Mouse (Mus musculus) bone marrow macrophage, adult 2 months (primary cell): ENCODE measurements around the gene Gm36864. TPM values are rescaled to one million over a fixed set of nuclear protein-coding genes. Genes with fewer than 3 reads are reported as not detected.

Source experiments
- H3K27ac ChIP-seq: 2 replicates; pipeline ENCODE4 v1.5.1; 2012; ENCODE audit warnings: low read depth, low read length; ENCODE audit not compliant: insufficient read depth
- H3K4me1 ChIP-seq: 2 replicates; pipeline ENCODE4 v1.6.1; 2012; ENCODE audit warnings: low read length; ENCODE audit not compliant: control insufficient read depth, insufficient read depth
- H3K4me3 ChIP-seq: 2 replicates; pipeline ENCODE4 v1.5.1; 2012; ENCODE audit warnings: mild to moderate bottlenecking, low read length, moderate library complexity; ENCODE audit not compliant: insufficient read depth
- CTCF ChIP-seq: IDR thresholded peaks from 2 replicates; pipeline ENCODE4 v1.5.1; 2012; ENCODE audit warnings: low read depth, mild to moderate bottlenecking, low read length, moderate library complexity
- POLR2A ChIP-seq: IDR thresholded peaks from 2 replicates; pipeline ENCODE4 v1.6.1; 2012; ENCODE audit warnings: mild to moderate bottlenecking, low read depth, low read length, borderline replicate concordance
- polyA plus RNA-seq: library from polyadenylated mRNA; stranded (reverse); fragments of >200 nt; gene quantifications from 2 replicates; pipeline ENCODE4 v1.2.4, GENCODE M21; 2012; ENCODE audit not compliant: missing spikeins, insufficient read depth, insufficient read length

Gene Gm36864
- polyA plus RNA-seq, 1 experiment = not detected

DNA sequence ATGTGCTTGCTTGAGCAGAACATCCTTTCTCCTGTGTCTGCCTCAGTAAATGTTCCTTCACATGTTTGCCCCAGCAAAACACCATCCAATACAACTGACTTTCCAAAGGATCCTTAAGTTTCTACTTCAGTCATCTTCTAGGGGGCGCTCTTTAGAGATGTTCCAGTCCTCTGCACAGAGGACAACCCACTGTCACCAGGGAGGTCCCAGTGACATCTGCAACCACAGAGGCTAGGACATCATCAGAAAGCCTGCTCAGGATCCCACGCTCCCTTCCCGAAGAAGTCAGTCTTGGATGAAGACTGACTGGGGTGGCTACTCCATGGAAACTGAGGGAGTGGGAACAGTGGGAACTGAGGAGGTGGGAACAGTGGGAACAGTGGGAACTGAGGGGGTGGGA is 39.6 kb downstream of the Gm36864 start:
- TF ChIP-seq POLR2A (no peak), CTCF (no peak)
- H3K27ac ChIP-seq = no peak overlapping the region
- peaks cover 1% of the 10 kb centered on the region for H3K4me1 ChIP-seq
- no peak overlapping the region for H3K4me3 ChIP-seq

DNA sequence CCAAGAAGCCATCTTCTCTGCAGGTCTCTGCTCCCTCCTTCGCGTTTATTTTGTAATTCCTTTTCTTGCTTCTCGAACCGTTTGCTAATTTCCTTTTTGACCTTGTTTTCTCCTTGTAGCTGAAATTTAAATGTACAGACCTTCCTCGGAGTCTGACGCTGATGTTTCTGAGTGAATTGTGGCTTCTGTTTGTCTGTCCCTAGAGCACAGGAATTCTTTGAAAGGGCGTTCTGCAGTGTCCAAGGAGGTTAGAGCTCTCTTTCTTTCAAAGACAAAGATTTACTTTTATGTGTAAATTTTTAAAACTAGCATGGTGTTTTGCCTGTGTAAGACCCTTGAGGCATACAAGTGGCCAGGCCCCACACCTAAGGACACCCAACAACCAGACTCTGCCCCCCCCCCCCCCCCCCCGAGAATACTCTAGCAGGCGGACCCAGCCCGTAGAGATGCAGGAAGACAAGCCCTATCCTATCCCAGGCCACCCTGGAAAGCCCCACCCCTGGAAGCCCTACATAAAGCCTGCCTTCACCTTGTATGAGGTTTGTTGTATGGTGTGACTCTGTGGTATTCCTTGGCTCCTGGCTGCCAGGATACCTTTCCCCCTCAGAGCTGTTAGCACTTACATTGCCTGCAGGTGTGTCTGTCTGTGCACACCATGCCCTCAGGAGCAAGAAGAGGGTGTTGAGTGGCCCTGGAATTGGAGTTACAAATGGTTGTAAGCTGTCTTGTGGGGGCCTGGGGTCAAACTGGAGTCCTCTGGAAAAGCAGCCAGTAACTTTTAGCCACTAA is 40.7 kb downstream of the Gm36864 start:
- no peak for TF ChIP-seq CTCF
- no peak for TF ChIP-seq POLR2A
- Histone ChIP-seq H3K4me1 (peaks cover 4% of the 10 kb centered on the region), H3K27ac (no peak overlapping the region), H3K4me3 (no peak overlapping the region)

DNA sequence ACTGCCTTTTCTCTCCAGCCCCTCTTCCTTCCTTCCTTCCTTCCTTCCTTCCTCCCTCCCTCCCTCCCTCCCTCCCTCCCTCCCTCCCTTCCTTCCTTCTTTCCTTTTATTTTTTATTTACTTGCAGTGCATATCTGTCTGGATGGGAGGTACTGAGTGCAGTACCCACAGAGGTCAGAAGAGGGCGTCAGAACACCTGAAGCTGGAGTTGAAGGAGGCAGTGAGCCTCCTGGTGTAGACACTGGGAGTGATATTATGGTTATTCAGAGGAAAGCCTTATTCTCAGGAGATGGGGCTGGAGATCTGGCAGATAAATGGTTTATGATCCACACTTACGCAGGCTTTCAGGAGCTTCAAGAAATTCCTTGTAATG is 41.3 kb downstream of the Gm36864 start:
- H3K27ac ChIP-seq = no peak overlapping the region
- H3K4me3 ChIP-seq = no peak overlapping the region
- TF ChIP-seq CTCF (no peak), POLR2A (no peak)
- H3K4me1 ChIP-seq = peaks cover 4% of the 10 kb centered on the region

DNA sequence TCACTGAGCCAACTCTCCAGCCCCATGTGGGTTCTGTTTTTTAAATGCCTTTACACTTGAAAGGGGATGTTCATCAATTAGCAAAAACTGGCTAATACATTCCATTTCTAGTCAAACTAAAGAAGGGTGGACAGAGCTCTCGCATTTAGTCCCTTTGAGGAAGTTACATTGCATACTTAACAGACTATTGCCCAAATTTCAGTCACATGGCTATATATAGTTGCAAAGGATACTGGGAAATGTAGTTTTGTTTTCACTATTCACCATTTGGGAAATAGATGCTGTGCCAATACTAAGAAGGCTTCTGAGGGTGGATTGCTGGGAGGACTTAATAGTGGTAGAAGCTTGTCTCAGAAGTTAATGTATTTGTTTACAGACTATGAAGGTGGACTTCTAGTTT is 45.0 kb downstream of the Gm36864 start:
- Histone ChIP-seq H3K4me3 (no peak overlapping the region), H3K27ac (no peak overlapping the region), H3K4me1 (peaks cover 4% of the 10 kb centered on the region)
- no peak for TF ChIP-seq CTCF
- no peak for TF ChIP-seq POLR2A

DNA sequence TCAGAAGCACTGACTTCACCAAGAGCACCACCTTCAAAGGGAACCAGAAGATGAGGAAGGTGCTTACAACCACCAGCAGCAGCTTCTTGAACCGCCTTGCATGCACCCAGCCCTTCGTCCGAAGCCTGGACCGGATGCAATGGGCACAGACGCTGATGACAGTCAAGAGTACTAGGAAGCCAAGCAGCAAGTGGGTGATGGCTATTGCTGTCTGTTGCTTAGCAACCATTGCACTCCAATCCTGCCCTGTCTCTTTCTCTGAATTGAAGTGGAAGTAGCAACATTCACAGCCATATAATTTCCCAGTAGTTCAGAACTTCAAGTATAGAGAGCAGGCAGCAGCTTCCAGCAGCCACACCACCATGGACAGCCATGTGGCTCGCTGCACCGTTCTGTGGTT is 45.6 kb downstream of the Gm36864 start:
- Histone ChIP-seq H3K4me3 (no peak overlapping the region), H3K4me1 (peaks cover 4% of the 10 kb centered on the region), H3K27ac (no peak overlapping the region)
- TF ChIP-seq POLR2A = no peak
- TF ChIP-seq CTCF = no peak

DNA sequence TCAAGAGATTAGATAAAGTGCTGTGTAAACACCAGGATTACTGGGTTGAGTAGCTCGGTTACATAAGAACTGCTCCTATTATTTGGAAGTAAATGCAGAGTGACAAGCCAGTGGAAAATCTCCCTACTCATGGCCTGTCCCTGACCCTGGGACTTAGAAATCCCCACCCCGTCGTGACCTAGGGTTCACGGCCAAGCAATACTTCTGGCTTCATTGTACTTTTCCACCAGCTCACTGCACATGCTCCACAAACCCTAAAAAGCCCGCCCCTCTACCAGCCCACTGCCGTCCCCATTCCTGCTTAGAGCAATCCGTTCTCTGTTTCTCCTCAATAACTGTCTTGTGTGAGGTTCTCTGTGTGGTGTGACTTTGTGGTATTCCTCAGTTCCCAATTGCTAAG is 51.8 kb downstream of the Gm36864 start:
- H3K4me1 ChIP-seq = no peaks in the 10 kb centered on the region
- no peak overlapping the region for H3K27ac ChIP-seq
- no peak for TF ChIP-seq CTCF
- no peak for TF ChIP-seq POLR2A
- no peak overlapping the region for H3K4me3 ChIP-seq

DNA sequence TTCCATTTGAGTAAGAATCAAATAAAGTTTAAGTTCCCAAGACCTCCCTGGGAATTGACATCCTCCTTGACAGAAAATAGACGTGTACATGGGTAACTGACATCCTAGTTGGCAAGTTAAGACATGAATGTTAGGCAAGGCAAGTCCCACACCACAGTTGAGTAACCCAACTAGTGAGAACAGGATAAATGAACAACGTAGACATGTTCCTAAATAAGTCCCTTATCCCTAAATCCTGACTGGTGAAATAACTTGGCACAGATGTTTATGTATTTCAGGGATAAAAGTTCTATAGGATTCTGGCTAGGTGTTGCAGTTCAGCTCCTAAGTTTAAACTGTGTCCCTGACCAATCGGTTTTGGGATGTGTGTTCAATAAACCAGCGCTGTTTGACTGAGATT is 55.0 kb downstream of the Gm36864 start:
- TF ChIP-seq CTCF (no peak), POLR2A (no peak)
- Histone ChIP-seq H3K4me3 (no peak overlapping the region), H3K27ac (no peak overlapping the region), H3K4me1 (no peaks in the 10 kb centered on the region)

DNA sequence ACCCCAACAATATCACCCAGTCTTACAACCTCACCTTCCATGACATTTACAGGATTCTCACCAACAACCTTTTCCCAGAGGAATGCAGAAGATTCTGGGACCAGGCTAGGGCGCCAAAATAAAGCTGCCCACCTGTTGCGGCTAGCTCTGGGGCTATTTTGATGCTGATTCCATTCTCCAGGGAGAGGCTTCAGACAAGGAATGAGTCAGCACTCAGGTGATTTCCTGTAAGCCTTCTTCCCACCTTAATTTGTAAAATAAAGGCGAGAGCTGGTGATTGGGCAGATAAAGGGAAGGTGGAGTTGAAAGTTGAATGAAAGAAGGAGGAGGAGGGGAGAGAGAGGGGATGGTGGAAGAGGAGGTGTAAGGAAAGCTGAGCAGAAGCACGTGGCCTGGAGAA is 55.4 kb downstream of the Gm36864 start:
- Histone ChIP-seq H3K4me1 (no peaks in the 10 kb centered on the region), H3K27ac (no peak overlapping the region), H3K4me3 (no peak overlapping the region)
- TF ChIP-seq CTCF (no peak), POLR2A (no peak)

Other genes with a start within 250 kb of the Gm36864 start
- 1.4 and 2.8 TPM in 2 replicates for gene Klk1b11, start 240.3 kb upstream of the Gm36864 start, polyA plus RNA-seq
- not detected in 2 replicates for gene Klk1b26, start 224.0 kb upstream of the Gm36864 start, polyA plus RNA-seq
- gene Klk1b27, start 183.9 kb upstream of the Gm36864 start, polyA plus RNA-seq = not detected in 2 replicates
- not detected in 2 replicates for gene Klk1b21, start 133.8 kb upstream of the Gm36864 start, polyA plus RNA-seq
- not detected in 2 replicates for gene Klk1b22, start 123.5 kb upstream of the Gm36864 start, polyA plus RNA-seq
- not detected in 2 replicates for gene Klk1b16, start 99.4 kb upstream of the Gm36864 start, polyA plus RNA-seq
- not detected in 2 replicates for gene Klk1b24, start 47.9 kb upstream of the Gm36864 start, polyA plus RNA-seq
- gene Klk1b3, start 38.0 kb upstream of the Gm36864 start, polyA plus RNA-seq = not detected in 2 replicates
- gene Klk1b4, start 28.7 kb upstream of the Gm36864 start, polyA plus RNA-seq = not detected in 2 replicates
- gene Klk1b5, start 20.2 kb upstream of the Gm36864 start, polyA plus RNA-seq = not detected in 2 replicates
- gene Klk1, start 10.8 kb upstream of the Gm36864 start, polyA plus RNA-seq = not detected in 2 replicates
- 1.0 and 1.6 TPM in 2 replicates for gene 1700028J19Rik, start 10.5 kb downstream of the Gm36864 start, polyA plus RNA-seq
- 18.4 and 21.7 TPM in 2 replicates for gene 2410002F23Rik, start 10.5 kb downstream of the Gm36864 start, polyA plus RNA-seq
- gene Acp4, start 21.2 kb downstream of the Gm36864 start, polyA plus RNA-seq = not detected in 2 replicates
- not detected in 2 replicates for gene Gm15517, start 25.3 kb downstream of the Gm36864 start, polyA plus RNA-seq
- gene Clec11a, start 70.7 kb downstream of the Gm36864 start, polyA plus RNA-seq = 0.19 TPM in 1 of 2 replicates, not detected in the other
- gene Shank1, start 74.1 kb downstream of the Gm36864 start, polyA plus RNA-seq = not detected in 2 replicates
- gene Syt3, start 147.9 kb downstream of the Gm36864 start, polyA plus RNA-seq = 0.62 and 0.89 TPM in 2 replicates
- gene 1700008O03Rik, start 149.6 kb downstream of the Gm36864 start, polyA plus RNA-seq = 1.2 TPM in 1 of 2 replicates, not detected in the other
- gene Lrrc4b, start 192.8 kb downstream of the Gm36864 start, polyA plus RNA-seq = not detected in 2 replicates
- not detected in 2 replicates for gene Aspdh, start 229.2 kb downstream of the Gm36864 start, polyA plus RNA-seq
- gene Josd2, start 231.8 kb downstream of the Gm36864 start, polyA plus RNA-seq = 46.7 and 51.3 TPM in 2 replicates